In genomic region chr14:121653241-121653640, GRCm38 (mm10) we compare ENCODE assay signal across 16 mouse cellular contexts.
DNase-seq lines count a peak whose midpoint lies in the region; ATAC-seq and TF ChIP-seq lines count a peak whose summit lies in the region.
"Had no signal": no experiment of that assay in that cellular context is flagged by ENCODE, and none has a peak within 500 bp of the region (broad histone marks: within the 10 kb centered on the region; RNA-seq: fewer than 3 reads in every experiment).

No protein-coding gene starts in this region.

- 0 out of 2 replicates have a peak overlapping the region, but pooled peaks have one; percentile 46 for H3K9ac ChIP-seq in heart, embryonic 12.5 days
- no peak overlapping the region for H3K9ac ChIP-seq in heart, embryonic 16.5 days (ENCODE audit: low read length)
- no peak overlapping the region for H3K9ac ChIP-seq in hindbrain, embryonic 11.5 days (ENCODE audit: low read depth, low read length)
- no peak overlapping the region for H3K9ac ChIP-seq in kidney, embryonic 14.5 days (ENCODE audit: low read depth, low read length)
- H3K9ac ChIP-seq: limb, embryonic 12.5 days; liver, embryonic 14.5 days; neural tube, embryonic 15.5 days had no signal

- ATAC-seq in heart, embryonic 12.5 days (ENCODE audit: insufficient number of reproducible peaks, low FRiP score), result no peak
- ATAC-seq in heart, embryonic 16.5 days (replicated peaks; ENCODE audit: extremely low read depth, insufficient read depth, low FRiP score), result 0 out of 2 replicates have a peak, but pooled peaks have one; percentile 38
- ATAC-seq in hindbrain, embryonic 11.5 days (ENCODE audit: low FRiP score), result no peak
- ATAC-seq in kidney, embryonic 14.5 days (ENCODE audit: low FRiP score, low TSS enrichment), result no peak
- ATAC-seq: hindbrain, embryonic 16.5 days had no signal

- H3K4me1 ChIP-seq in heart, embryonic 12.5 days (replicated peaks), result peaks cover 36% of the 10 kb centered on the region
- no peaks in the 10 kb centered on the region for H3K4me1 ChIP-seq in E14TG2a.4 (replicated peaks; ENCODE audit: low read depth, low read length)
- peaks cover 17% of the 10 kb centered on the region for H3K4me1 ChIP-seq in heart, embryonic 16.5 days (ENCODE audit: control insufficient read depth, insufficient read depth, low read length)
- no peaks in the 10 kb centered on the region for H3K4me1 ChIP-seq in hindbrain, embryonic 11.5 days (replicated peaks; ENCODE audit: control insufficient read depth, insufficient read depth, low read length)
- H3K4me1 ChIP-seq in kidney, embryonic 14.5 days (ENCODE audit: control insufficient read depth, insufficient read depth, low read length), result peaks cover 25% of the 10 kb centered on the region
- H3K4me1 ChIP-seq: neural tube, embryonic 15.5 days had no signal

- 61% methylated on average over 7 of the region's 7 CpGs for WGBS in heart, embryonic 12.5 days
- 52% methylated on average over 7 of the region's 7 CpGs for WGBS in heart, embryonic 16.5 days
- WGBS in hindbrain, embryonic 11.5 days, result 87% methylated on average over 7 of the region's 7 CpGs
- WGBS in kidney, embryonic 14.5 days, result 82% methylated on average over 7 of the region's 7 CpGs

- H3K4me3 ChIP-seq in heart, embryonic 12.5 days, result no peak overlapping the region
- peak overlapping the region; percentile 32; the same call in 1 of the 2 replicates for H3K4me3 ChIP-seq in E14TG2a.4 (replicated peaks; ENCODE audit: low read length)
- no peak overlapping the region for H3K4me3 ChIP-seq in heart, embryonic 16.5 days (ENCODE audit: low read length)
- no peak overlapping the region for H3K4me3 ChIP-seq in hindbrain, embryonic 11.5 days (ENCODE audit: low read depth, low read length)
- no peak overlapping the region for H3K4me3 ChIP-seq in kidney, embryonic 14.5 days (ENCODE audit: low read length)
- H3K4me3 ChIP-seq: left cerebral cortex, adult 2 months; limb, embryonic 12.5 days; neural tube, embryonic 15.5 days had no signal

- H3K27ac ChIP-seq in heart, embryonic 12.5 days (ENCODE audit: poor library complexity, severe bottlenecking), result peak overlapping the region; percentile 82
- H3K27ac ChIP-seq in heart, embryonic 16.5 days (ENCODE audit: low read length), result peak overlapping the region; percentile 6; the same call in 1 of the 2 replicates
- no peak overlapping the region for H3K27ac ChIP-seq in hindbrain, embryonic 11.5 days (ENCODE audit: low read depth, low read length)
- no peak overlapping the region for H3K27ac ChIP-seq in kidney, embryonic 14.5 days (ENCODE audit: low read depth, low read length)
- H3K27ac ChIP-seq: left cerebral cortex, adult 2 months; limb, embryonic 12.5 days; liver, embryonic 14.5 days; neural tube, embryonic 15.5 days had no signal

- H3K27me3 ChIP-seq in heart, embryonic 12.5 days (replicated peaks), result no peaks in the 10 kb centered on the region
- no peaks in the 10 kb centered on the region for H3K27me3 ChIP-seq in E14TG2a.4 (ENCODE audit: insufficient read depth, low read length)
- H3K27me3 ChIP-seq in heart, embryonic 16.5 days (ENCODE audit: control insufficient read depth, insufficient read depth, low read length), result no peaks in the 10 kb centered on the region
- H3K27me3 ChIP-seq in hindbrain, embryonic 11.5 days (ENCODE audit: control insufficient read depth, insufficient read depth, low read length), result no peaks in the 10 kb centered on the region
- H3K27me3 ChIP-seq in kidney, embryonic 14.5 days (ENCODE audit: control insufficient read depth, insufficient read depth, low read length), result no peaks in the 10 kb centered on the region
- H3K27me3 ChIP-seq: limb, embryonic 12.5 days; neural tube, embryonic 15.5 days had no signal

- peaks cover 14% of the 10 kb centered on the region for H3K36me3 ChIP-seq in heart, embryonic 12.5 days
- no peaks in the 10 kb centered on the region for H3K36me3 ChIP-seq in E14TG2a.4 (ENCODE audit: insufficient read depth, low read length)
- H3K36me3 ChIP-seq in heart, embryonic 16.5 days (ENCODE audit: control insufficient read depth, insufficient read depth), result no peaks in the 10 kb centered on the region
- no peaks in the 10 kb centered on the region for H3K36me3 ChIP-seq in hindbrain, embryonic 11.5 days (ENCODE audit: control insufficient read depth, insufficient read depth, low read length)
- H3K36me3 ChIP-seq in kidney, embryonic 14.5 days (ENCODE audit: control insufficient read depth, insufficient read depth, low read length), result peaks cover 3% of the 10 kb centered on the region; the same call in 1 of the 2 replicates

- H3K4me2 ChIP-seq in heart, embryonic 12.5 days, result peak overlapping the region; percentile 41; the same call in 1 of the 2 replicates
- H3K4me2 ChIP-seq in heart, embryonic 16.5 days (ENCODE audit: low read depth, low read length), result no peak overlapping the region
- no peak overlapping the region for H3K4me2 ChIP-seq in hindbrain, embryonic 11.5 days (replicated peaks; ENCODE audit: low read depth, low read length)
- H3K4me2 ChIP-seq in kidney, embryonic 14.5 days (replicated peaks; ENCODE audit: low read depth, low read length), result no peak overlapping the region
- H3K4me2 ChIP-seq: limb, embryonic 12.5 days; neural tube, embryonic 15.5 days had no signal

- no peak for DNase-seq in heart, adult 18-20 months
- DNase-seq in cerebellum, adult 18-20 months, result peak; percentile 91 to 92
- no peak for DNase-seq in hindbrain, embryonic 11.5 days (ENCODE audit: low spot score)
- DNase-seq: B cell, adult 2 months; kidney, adult 9 months; retina, postnatal 1 day; thymus, postnatal 4 days had no signal

- no peak for TF ChIP-seq CTCF in E14TG2a.4 (conservative IDR thresholded peaks at IDR 0.05; ENCODE audit: low read length)

- H3K9me3 ChIP-seq in heart, embryonic 12.5 days (replicated peaks), result no peaks in the 10 kb centered on the region
- H3K9me3 ChIP-seq in E14TG2a.4 (ENCODE audit: low read length), result no peaks in the 10 kb centered on the region
- no peaks in the 10 kb centered on the region for H3K9me3 ChIP-seq in heart, embryonic 16.5 days (replicated peaks; ENCODE audit: control insufficient read depth, low read length)
- no peaks in the 10 kb centered on the region for H3K9me3 ChIP-seq in hindbrain, embryonic 11.5 days (ENCODE audit: control insufficient read depth, low read length)
- H3K9me3 ChIP-seq in kidney, embryonic 14.5 days (ENCODE audit: control insufficient read depth, low read length), result no peaks in the 10 kb centered on the region
- H3K9me3 ChIP-seq: limb, embryonic 12.5 days; neural tube, embryonic 15.5 days had no signal

Comparison
In these comparisons a context has a peak if more than half of its experiments do, and no peak if none do; other contexts are left out.
1. H3K27ac ChIP-seq: peak in heart, embryonic 12.5 days (single experiment) and heart, embryonic 16.5 days (single experiment); none in hindbrain, embryonic 11.5 days (single experiment) and kidney, embryonic 14.5 days (single experiment).
2. DNase-seq: peak in cerebellum, adult 18-20 months (2 of 2); none in heart, adult 18-20 months (0 of 2) and hindbrain, embryonic 11.5 days (single experiment).